Mouse (Mus musculus) intestine, embryonic 14.5 days (tissue): ENCODE measurements at regions not wholly inside any gene's neighbourhood (a gene's known extent, or its start where the extent isn't known, plus 50 kb on each side); places are given as distances from the start of the nearest gene placed in this dataset.

ENCODE experiments used
- ATAC-seq: fragments of 200-750 bp; cut with Nextera tagmentation; replicated peaks from 2 replicates; pipeline ENCODE4 v1.8.0; 2017; ENCODE audit warnings: low read depth, moderate number of reproducible peaks, moderate TSS enrichment, moderate library complexity; ENCODE audit not compliant: low FRiP score, low TSS enrichment
- DNase-seq: peaks from one replicate; pipeline ENCODE4 v3.0.0-alpha.2; 2018; ENCODE audit warnings: low spot score
- H3K27ac ChIP-seq: fragments of 300-500 bp; sonication (generic); 2 replicates; pipeline ENCODE4 v1.5.1; 2014; ENCODE audit warnings: low read depth, mild to moderate bottlenecking, control low read depth
- H3K27me3 ChIP-seq: fragments of 300-500 bp; sonication (generic); replicated peaks from 2 replicates; pipeline ENCODE4 v1.6.1; 2014; ENCODE audit warnings: low read length, control low read depth; ENCODE audit not compliant: control insufficient read depth, insufficient read depth
- H3K36me3 ChIP-seq: fragments of 300-500 bp; sonication (generic); 2 replicates; pipeline ENCODE4 v1.6.1; 2014; ENCODE audit warnings: low read length, control low read depth; ENCODE audit not compliant: control insufficient read depth, insufficient read depth
- H3K4me1 ChIP-seq: fragments of 300-500 bp; sonication (generic); replicated peaks from 2 replicates; pipeline ENCODE4 v1.6.1; 2014; ENCODE audit warnings: low read length, control low read depth, mixed read lengths; ENCODE audit not compliant: control insufficient read depth, insufficient read depth
- H3K4me2 ChIP-seq: fragments of 300-500 bp; sonication (generic); 2 replicates; pipeline ENCODE4 v1.6.1; 2014; ENCODE audit warnings: low read length
- H3K4me3 ChIP-seq: fragments of 300-500 bp; sonication (generic); 2 replicates; pipeline ENCODE4 v1.5.1; 2014; ENCODE audit warnings: low read depth, low read length, control low read depth, mixed read lengths
- H3K9ac ChIP-seq: fragments of 300-500 bp; sonication (generic); 2 replicates; pipeline ENCODE4 v1.6.1; 2014; ENCODE audit warnings: mild to moderate bottlenecking, low read length
- H3K9me3 ChIP-seq: fragments of 300-500 bp; sonication (generic); 2 replicates; pipeline ENCODE4 v1.6.1; 2016; ENCODE audit warnings: low read length, control low read depth; ENCODE audit not compliant: control insufficient read depth
- WGBS: fragments of 180-500 bp; shearing (Covaris S2); extraction: QIAGEN DNeasy Blood & Tissue Kit; methylation state at CpG from one replicate; pipeline ENCODE4 v1.1.7; 2014; 5-methylcytosine and 5-hydroxymethylcytosine counted together

- H3K36me3 ChIP-seq: no peaks in the 10 kb centered on the region
- WGBS: 89% methylated on average over 4 of the region's 4 CpGs
Observed at GRCm38 (mm10) chr3:149043901-149044300, 53.5 kb upstream of the Adgrl2 start.

DNA sequence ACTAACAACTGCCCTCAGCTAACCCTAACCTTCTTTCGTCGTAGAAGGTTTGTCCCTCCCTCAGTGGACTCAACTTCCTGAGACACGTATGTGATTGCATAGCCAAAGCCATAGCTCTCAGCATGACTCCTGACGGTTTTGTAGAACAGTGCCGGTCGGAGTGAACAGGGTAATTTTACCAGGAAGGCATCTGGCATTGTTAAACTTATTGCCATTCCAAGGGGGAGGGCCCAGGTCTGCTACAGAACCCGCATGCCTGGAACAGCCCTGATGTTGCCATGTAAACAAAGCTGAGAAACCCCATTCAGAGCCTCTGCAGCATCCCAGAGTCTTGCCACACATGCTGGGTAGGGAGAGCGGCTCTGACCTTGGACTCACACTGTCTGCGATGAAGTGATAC, 52.2 kb upstream of the Adgrl2 start:
- no peaks in the 10 kb centered on the region for H3K27me3 ChIP-seq
- no peak overlapping the region for H3K27ac ChIP-seq
- peaks cover 14% of the 10 kb centered on the region; the same call in 1 of the 2 replicates for H3K4me1 ChIP-seq
- ATAC-seq: no peak
- no peak overlapping the region for H3K4me2 ChIP-seq
- H3K4me3 ChIP-seq: no peak overlapping the region
- WGBS: 31% methylated on average over 9 of the region's 9 CpGs
- H3K9me3 ChIP-seq: no peaks in the 10 kb centered on the region
- no peaks in the 10 kb centered on the region for H3K36me3 ChIP-seq
- no peak overlapping the region for H3K9ac ChIP-seq
- DNase-seq: no peak

More at GRCm38 (mm10) chr3:149043901-149044300, 53.5 kb upstream of the Adgrl2 start:
- DNase-seq (no peak), ATAC-seq (no peak)
- H3K9ac ChIP-seq: no peak overlapping the region
- no peak overlapping the region for H3K4me3 ChIP-seq
- no peaks in the 10 kb centered on the region for H3K27me3 ChIP-seq
- H3K4me1 ChIP-seq: peaks cover 14% of the 10 kb centered on the region; the same call in 1 of the 2 replicates
- H3K4me2 ChIP-seq: no peak overlapping the region
- no peaks in the 10 kb centered on the region for H3K9me3 ChIP-seq
- H3K27ac ChIP-seq: no peak overlapping the region

DNA sequence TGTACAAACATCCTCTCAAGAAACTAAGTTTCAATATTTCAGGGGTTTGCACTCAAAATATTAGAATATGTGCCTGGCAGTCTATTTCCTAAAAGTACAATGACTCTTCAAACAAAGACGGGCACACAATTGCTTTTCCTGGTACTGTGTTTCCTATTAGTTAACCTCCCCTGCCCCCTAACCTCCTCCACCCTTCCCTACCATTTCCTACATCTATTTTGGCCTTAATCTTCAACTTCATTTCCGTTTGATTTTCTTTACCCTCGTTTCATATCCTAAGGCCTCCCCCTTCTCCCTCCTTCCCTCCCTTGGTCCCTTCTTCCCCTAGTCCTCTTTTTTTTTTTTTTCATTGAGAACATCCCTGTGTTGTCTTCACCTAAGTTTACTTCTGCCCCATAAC, 50.8 kb upstream of the Adgrl2 start:
- Histone ChIP-seq H3K36me3 (no peaks in the 10 kb centered on the region), H3K9me3 (no peaks in the 10 kb centered on the region), H3K4me3 (no peak overlapping the region), H3K4me1 (peaks cover 14% of the 10 kb centered on the region; the same call in 1 of the 2 replicates), H3K9ac (no peak overlapping the region), H3K4me2 (no peak overlapping the region), H3K27me3 (no peaks in the 10 kb centered on the region), H3K27ac (no peak overlapping the region)
- 52% methylated on average over 3 of the region's 3 CpGs for WGBS
- no peak for ATAC-seq
- DNase-seq: no peak
